In genomic region chr14:64512726-64513125, GRCm38 (mm10) we compare ENCODE assay signal across 15 mouse cellular contexts.
A peak's percentile ranks its signal among the peaks of the same experiment; 100 is the strongest.
DNase-seq lines count a peak whose midpoint lies in the region; ATAC-seq and TF ChIP-seq lines count a peak whose summit lies in the region.
"Had no signal": no experiment of that assay in that cellular context is flagged by ENCODE, and none has a peak within 500 bp of the region (broad histone marks: within the 10 kb centered on the region; RNA-seq: fewer than 3 reads in every experiment).

No protein-coding gene starts in this region.

- no peak overlapping the region for H3K27ac ChIP-seq in embryonic facial prominence, embryonic 14.5 days (replicated peaks; ENCODE audit: low read depth, low read length)
- H3K27ac ChIP-seq in embryonic facial prominence, embryonic 10.5 days (replicated peaks) = no peak overlapping the region
- peak overlapping the region; percentile 69 for H3K27ac ChIP-seq in left cerebral cortex, adult 2 months
- H3K27ac ChIP-seq: heart, embryonic 13.5 days; liver, embryonic 14.5 days had no signal

- ATAC-seq in embryonic facial prominence, embryonic 14.5 days (ENCODE audit: low read depth) = no peak

- no peak for TF ChIP-seq CTCF in left cerebral cortex, adult 2 months (IDR thresholded peaks at IDR 0.05)

- H3K4me2 ChIP-seq in embryonic facial prominence, embryonic 14.5 days (ENCODE audit: low read depth, low read length) = no peak overlapping the region
- H3K4me2 ChIP-seq: heart, embryonic 13.5 days had no signal

- intact Hi-C loops in left cerebral cortex, adult 2 months (cut with DNase I) = no loop called here

- H3K27me3 ChIP-seq in embryonic facial prominence, embryonic 14.5 days (replicated peaks; ENCODE audit: control insufficient read depth, insufficient read depth, low read length) = no peaks in the 10 kb centered on the region
- no peaks in the 10 kb centered on the region for H3K27me3 ChIP-seq in embryonic facial prominence, embryonic 10.5 days (replicated peaks; ENCODE audit: low read depth, poor library complexity, severe bottlenecking)
- H3K27me3 ChIP-seq: heart, embryonic 13.5 days had no signal

- WGBS in embryonic facial prominence, embryonic 14.5 days = 62% methylated on average over 7 of the region's 7 CpGs
- 83% methylated on average over 7 of the region's 7 CpGs for WGBS in embryonic facial prominence, embryonic 10.5 days

- no peaks in the 10 kb centered on the region for H3K36me3 ChIP-seq in embryonic facial prominence, embryonic 14.5 days (ENCODE audit: control insufficient read depth, insufficient read depth, low read length)
- no peaks in the 10 kb centered on the region for H3K36me3 ChIP-seq in embryonic facial prominence, embryonic 10.5 days (replicated peaks)
- H3K36me3 ChIP-seq: heart, embryonic 13.5 days had no signal

- H3K9ac ChIP-seq in embryonic facial prominence, embryonic 14.5 days (ENCODE audit: low read depth, low read length) = no peak overlapping the region
- H3K9ac ChIP-seq: heart, embryonic 13.5 days; liver, embryonic 14.5 days had no signal

- no peak overlapping the region for H3K4me3 ChIP-seq in embryonic facial prominence, embryonic 14.5 days (ENCODE audit: low read depth, low read length)
- no peak overlapping the region for H3K4me3 ChIP-seq in embryonic facial prominence, embryonic 10.5 days
- H3K4me3 ChIP-seq in left cerebral cortex, adult 2 months = no peak overlapping the region
- H3K4me3 ChIP-seq: heart, embryonic 13.5 days had no signal

- DNase-seq in embryonic facial prominence, embryonic 14.5 days (ENCODE audit: low spot score) = peak; percentile 17
- DNase-seq in embryonic facial prominence, embryonic 10.5 days (ENCODE audit: low spot score) = no peak
- DNase-seq in left cerebral cortex, adult 2 months (ENCODE audit: extremely low spot score in 1 of 2, low spot score in 2 of 2) = no peak
- no peak for DNase-seq in left cerebral cortex, adult 8-10 months (ENCODE audit: low spot score in 2 of 2)
- DNase-seq in NIH3T3 (ENCODE audit: low read depth) = peak; percentile 4
- peak; percentile 50 for DNase-seq in cerebellum, adult 8-10 months
- no peak for DNase-seq in gastrocnemius, adult 18-20 months (ENCODE audit: low spot score)
- no peak for DNase-seq in gastrocnemius, adult 8-10 months (ENCODE audit: low spot score in 2 of 2)
- DNase-seq: gastrocnemius, postnatal 36 days; kidney, adult 11 months; lung, postnatal 36 days; right cerebral cortex, postnatal 14 days; thymus, adult 2 months had no signal

- no peaks in the 10 kb centered on the region for H3K9me3 ChIP-seq in embryonic facial prominence, embryonic 14.5 days (ENCODE audit: control insufficient read depth, low read length)
- no peaks in the 10 kb centered on the region for H3K9me3 ChIP-seq in embryonic facial prominence, embryonic 10.5 days
- H3K9me3 ChIP-seq: heart, embryonic 13.5 days had no signal

- no peaks in the 10 kb centered on the region for H3K4me1 ChIP-seq in embryonic facial prominence, embryonic 14.5 days (ENCODE audit: control insufficient read depth, insufficient read depth, low read length)
- peaks cover 3% of the 10 kb centered on the region; the same call in 1 of the 2 replicates for H3K4me1 ChIP-seq in embryonic facial prominence, embryonic 10.5 days
- H3K4me1 ChIP-seq: heart, embryonic 13.5 days had no signal

Comparison
In these comparisons a context has a peak if more than half of its experiments do, and no peak if none do; other contexts are left out.
1. DNase-seq: peak in embryonic facial prominence, embryonic 14.5 days (single experiment), NIH3T3 (single experiment) and cerebellum, adult 8-10 months (single experiment); none in embryonic facial prominence, embryonic 10.5 days (single experiment), left cerebral cortex, adult 2 months (0 of 2), left cerebral cortex, adult 8-10 months (0 of 2), gastrocnemius, adult 18-20 months (single experiment) and gastrocnemius, adult 8-10 months (0 of 2).